Mouse (Mus musculus) liver, postnatal 0 days (tissue): ENCODE data around the gene Cacnb4.

Experiments
- CTCF ChIP-seq: sonication (generic); IDR thresholded peaks from 2 replicates; pipeline ENCODE4 v1.5.1; 2016; ENCODE audit warnings: antibody characterized with exemption, low read depth
- EP300 ChIP-seq: IDR thresholded peaks from 2 replicates; pipeline ENCODE4 v1.6.1; 2016; ENCODE audit warnings: antibody characterized with exemption, low read depth, mild to moderate bottlenecking

DNA sequence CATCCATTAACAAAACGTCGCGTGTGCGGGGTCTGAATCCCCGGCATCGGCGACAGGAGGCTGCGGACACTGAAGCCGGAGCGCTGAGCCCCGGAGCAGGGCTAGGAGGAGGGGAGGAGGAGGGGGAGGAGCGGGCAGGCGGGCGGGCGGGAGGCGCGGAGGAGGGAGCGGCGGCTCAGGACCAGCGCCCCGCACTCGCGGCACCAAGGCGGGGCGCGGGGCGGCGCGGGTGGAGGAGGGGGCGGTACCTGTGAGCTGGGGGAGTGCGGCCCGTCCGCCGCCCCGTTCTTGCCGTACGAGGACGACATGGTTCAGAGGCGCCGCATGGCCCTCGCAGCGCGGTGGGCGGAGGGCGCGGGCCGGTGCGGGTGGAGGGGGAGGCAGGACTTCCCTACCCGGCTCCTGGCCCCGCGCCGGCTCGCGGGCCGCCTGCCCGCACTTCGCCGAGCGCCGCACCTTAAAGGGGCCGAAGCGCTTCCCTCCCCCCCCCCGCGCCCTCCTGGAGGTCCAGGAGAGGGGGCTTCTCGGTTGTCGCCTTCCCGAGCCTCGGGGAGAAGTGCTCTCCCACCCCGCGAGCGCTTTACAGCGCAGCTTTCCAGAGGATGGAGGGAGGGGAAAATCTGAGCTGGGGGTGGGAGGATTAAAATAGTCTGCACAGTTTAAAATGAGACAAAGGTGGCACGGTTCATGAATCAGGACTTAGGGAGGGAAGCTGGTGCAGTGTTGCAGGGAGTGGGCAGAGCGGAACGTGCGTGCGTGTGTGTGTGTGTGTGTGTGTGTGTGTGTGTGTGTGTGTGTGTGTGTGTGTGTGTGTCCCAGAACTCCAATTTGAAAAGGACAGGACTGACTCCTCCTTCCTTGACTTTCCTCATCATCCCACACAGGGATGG lies at the start of gene Cacnb4:
- TF ChIP-seq CTCF (no peak), EP300 (no peak)
